Mouse (Mus musculus) forebrain, embryonic 15.5 days (tissue): ENCODE results near the gene Olfr1200. TPM values are rescaled to one million over a fixed set of nuclear protein-coding genes. Genes with fewer than 3 reads are reported as not detected.

ENCODE experiments used
- ATAC-seq: fragments of 200-750 bp; cut with Nextera tagmentation; replicated peaks from 2 replicates; pipeline ENCODE4 v1.8.0; 2017; ENCODE audit warnings: mild to moderate bottlenecking, moderate TSS enrichment, moderate library complexity
- H3K27ac ChIP-seq: fragments of 300-500 bp; sonication (generic); replicated peaks from 2 replicates; pipeline ENCODE4 v1.5.1; 2015; ENCODE audit warnings: mild to moderate bottlenecking, inconsistent platforms
- H3K27me3 ChIP-seq: fragments of 300-500 bp; sonication (generic); 2 replicates; pipeline ENCODE4 v1.6.1; 2015; ENCODE audit warnings: inconsistent platforms
- H3K36me3 ChIP-seq: fragments of 300-500 bp; sonication (generic); 2 replicates; pipeline ENCODE4 v1.6.1; 2015; ENCODE audit warnings: mild to moderate bottlenecking, inconsistent platforms
- H3K4me1 ChIP-seq: fragments of 300-500 bp; sonication (generic); 2 replicates; pipeline ENCODE4 v1.6.1; 2015; ENCODE audit warnings: inconsistent platforms
- H3K4me2 ChIP-seq: fragments of 300-500 bp; sonication (generic); replicated peaks from 2 replicates; pipeline ENCODE4 v1.6.1; 2015; ENCODE audit warnings: mild to moderate bottlenecking, inconsistent platforms
- H3K4me3 ChIP-seq: fragments of 300-500 bp; sonication (generic); 2 replicates; pipeline ENCODE4 v1.5.1; 2015; ENCODE audit warnings: mild to moderate bottlenecking, inconsistent platforms
- H3K9ac ChIP-seq: fragments of 300-500 bp; sonication (generic); replicated peaks from 2 replicates; pipeline ENCODE4 v1.6.1; 2015; ENCODE audit warnings: mild to moderate bottlenecking, inconsistent platforms
- H3K9me3 ChIP-seq: fragments of 300-500 bp; sonication (generic); 2 replicates; pipeline ENCODE4 v1.6.1; 2016; ENCODE audit warnings: inconsistent platforms
- WGBS: fragments of 180-500 bp; shearing (Covaris S2); methylation state at CpG from one replicate; pipeline ENCODE4 v1.1.7; 2015; ENCODE audit warnings: mixed read lengths; 5-methylcytosine and 5-hydroxymethylcytosine counted together
- polyA plus RNA-seq: library from polyadenylated mRNA; unstranded; fragments of >200 nt; fragmentation: Nextera tagmentation; extraction: Ambion mirVana; gene quantifications from 2 replicates; pipeline ENCODE4 v1.2.1, GENCODE M21; 2015

Gene Olfr1200
- polyA plus RNA-seq = not detected in 2 replicates

GRCm38 (mm10) chr2:88770388-88770787, at the start of gene Olfr1200:
Olfr1200 (minus strand) TSS chr2:88770488.
- H3K4me3 ChIP-seq = no peak within 1 kb of the TSS
- 82% methylated on average over 2 of the region's 2 CpGs for WGBS
- no peak within 1 kb of the TSS for H3K4me2 ChIP-seq
- no peaks in the 10 kb centered on the region for H3K9me3 ChIP-seq
- H3K9ac ChIP-seq = no peak within 1 kb of the TSS
- no peaks in the 10 kb centered on the region for H3K36me3 ChIP-seq
- no peak for ATAC-seq
- H3K27me3 ChIP-seq = no peaks in the 10 kb centered on the region
- H3K4me1 ChIP-seq = no peaks in the 10 kb centered on the region
- H3K27ac ChIP-seq = no peak within 1 kb of the TSS

DNA sequence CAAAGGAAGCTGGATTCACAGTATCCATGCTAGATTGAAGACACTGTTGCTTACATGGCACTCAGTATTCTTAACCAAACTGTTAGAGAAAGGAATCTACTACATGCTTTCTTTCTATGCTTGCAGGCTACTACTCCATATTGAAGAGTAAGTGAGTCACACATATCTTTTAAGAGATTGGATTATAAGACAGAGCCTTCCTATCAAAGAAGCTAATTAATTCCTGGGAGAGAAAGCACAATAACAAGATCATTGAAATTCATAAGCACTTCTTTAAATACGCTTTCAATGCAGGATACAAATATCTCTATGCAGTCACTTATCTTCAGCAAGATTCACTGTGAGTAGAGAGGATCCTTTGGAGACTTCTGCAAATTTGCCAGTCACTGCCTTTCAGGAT, 43.9 kb upstream of the Olfr1200 start, which contains the start of gene Olfr1202:
Gene Olfr1202 (plus strand): TSS at position 301 of the 400 bp plus-strand sequence.
- ATAC-seq = no peak
- no peak within 1 kb of the TSS for H3K27ac ChIP-seq
- no peaks in the 10 kb centered on the region for H3K27me3 ChIP-seq
- H3K36me3 ChIP-seq = no peaks in the 10 kb centered on the region
- H3K9ac ChIP-seq = no peak within 1 kb of the TSS
- no peaks in the 10 kb centered on the region for H3K4me1 ChIP-seq
- no peak within 1 kb of the TSS for H3K4me3 ChIP-seq
- H3K9me3 ChIP-seq = no peaks in the 10 kb centered on the region
- WGBS = 71% methylated on average over 1 of the region's 1 CpGs
- no peak within 1 kb of the TSS for H3K4me2 ChIP-seq

DNA sequence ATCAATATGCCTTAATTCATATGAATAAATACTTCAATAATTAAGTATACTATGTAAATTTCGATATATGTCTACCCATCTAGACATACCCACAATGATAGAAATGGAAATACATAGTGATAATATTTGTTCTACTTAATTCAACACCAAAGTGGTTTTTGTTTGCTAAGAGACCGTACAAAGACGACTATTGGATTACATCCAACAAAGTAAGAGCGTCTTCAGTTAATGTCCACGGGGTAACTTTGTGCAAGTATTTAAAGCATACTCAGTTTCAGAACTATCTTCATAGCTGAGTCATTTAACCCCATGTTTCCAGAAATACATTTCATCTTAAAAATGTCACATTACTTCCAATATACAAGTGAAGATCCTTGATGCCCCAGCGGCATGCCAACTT, 22.4 kb upstream of the Olfr1200 start, which contains the start of gene Olfr1201:
Gene Olfr1201 (plus strand): TSS at position 301 of the 400 bp plus-strand sequence.
- no peak for ATAC-seq
- no peaks in the 10 kb centered on the region for H3K9me3 ChIP-seq
- H3K4me2 ChIP-seq = no peak within 1 kb of the TSS
- WGBS = 88% methylated on average over 6 of the region's 6 CpGs
- H3K9ac ChIP-seq = no peak within 1 kb of the TSS
- no peaks in the 10 kb centered on the region for H3K4me1 ChIP-seq
- no peak within 1 kb of the TSS for H3K4me3 ChIP-seq
- no peaks in the 10 kb centered on the region for H3K36me3 ChIP-seq
- no peak within 1 kb of the TSS for H3K27ac ChIP-seq
- H3K27me3 ChIP-seq = no peaks in the 10 kb centered on the region

GRCm38 (mm10) chr2:88760369-88760768, 9.9 kb downstream of the Olfr1200 start, which contains the start of gene Olfr1199:
Olfr1199 (minus strand) TSS chr2:88760469.
- Histone ChIP-seq H3K9ac (no peak within 1 kb of the TSS), H3K27me3 (no peaks in the 10 kb centered on the region), H3K4me3 (no peak within 1 kb of the TSS), H3K4me2 (no peak within 1 kb of the TSS), H3K36me3 (no peaks in the 10 kb centered on the region), H3K4me1 (no peaks in the 10 kb centered on the region), H3K9me3 (no peaks in the 10 kb centered on the region), H3K27ac (no peak within 1 kb of the TSS)
- 92% methylated on average over 2 of the region's 2 CpGs for WGBS
- ATAC-seq = no peak

GRCm38 (mm10) chr2:88751270-88751669, 19.0 kb downstream of the Olfr1200 start, which contains the start of gene Olfr1198:
Olfr1198 (minus strand) TSS chr2:88751370.
- WGBS = 93% methylated on average over 2 of the region's 2 CpGs
- no peak within 1 kb of the TSS for H3K9ac ChIP-seq
- H3K36me3 ChIP-seq = no peaks in the 10 kb centered on the region
- no peak for ATAC-seq
- no peaks in the 10 kb centered on the region for H3K4me1 ChIP-seq
- no peak within 1 kb of the TSS for H3K27ac ChIP-seq
- no peaks in the 10 kb centered on the region for H3K27me3 ChIP-seq
- H3K9me3 ChIP-seq = no peaks in the 10 kb centered on the region
- H3K4me2 ChIP-seq = no peak within 1 kb of the TSS
- no peak within 1 kb of the TSS for H3K4me3 ChIP-seq

GRCm38 (mm10) chr2:88743379-88743778, 26.9 kb downstream of the Olfr1200 start:
- Histone ChIP-seq H3K36me3 (no peaks in the 10 kb centered on the region), H3K4me3 (no peak overlapping the region), H3K4me2 (no peak overlapping the region), H3K27ac (no peak overlapping the region), H3K27me3 (no peaks in the 10 kb centered on the region), H3K9me3 (no peaks in the 10 kb centered on the region), H3K4me1 (no peaks in the 10 kb centered on the region), H3K9ac (no peak overlapping the region)
- no peak for ATAC-seq
- 59% methylated on average over 3 of the region's 3 CpGs for WGBS

- H3K27ac ChIP-seq = no peak within 1 kb of the TSS
- no peaks in the 10 kb centered on the region for H3K27me3 ChIP-seq
- no peak for ATAC-seq
- no peak within 1 kb of the TSS for H3K9ac ChIP-seq
- no peaks in the 10 kb centered on the region for H3K9me3 ChIP-seq
- no peaks in the 10 kb centered on the region for H3K4me1 ChIP-seq
- H3K4me2 ChIP-seq = no peak within 1 kb of the TSS
- H3K36me3 ChIP-seq = no peaks in the 10 kb centered on the region
- 78% methylated on average over 1 of the region's 1 CpGs for WGBS
- no peak within 1 kb of the TSS for H3K4me3 ChIP-seq
Observed at GRCm38 (mm10) chr2:88732266-88732665, 38.0 kb downstream of the Olfr1200 start, which contains the start of gene Olfr1197. Olfr1197 (minus strand) TSS chr2:88732366.

Other genes with a start within 250 kb of the Olfr1200 start
- not detected in 2 replicates for gene Olfr1188, start 213.6 kb downstream of the Olfr1200 start, polyA plus RNA-seq
- not detected in 2 replicates for gene Olfr1189, start 184.0 kb downstream of the Olfr1200 start, polyA plus RNA-seq
- not detected in 2 replicates for gene Olfr1191-ps1, start 129.9 kb downstream of the Olfr1200 start, polyA plus RNA-seq
- gene Olfr1192-ps1, start 122.0 kb downstream of the Olfr1200 start, polyA plus RNA-seq = not detected in 2 replicates
- not detected in 2 replicates for gene Olfr1193, start 94.9 kb downstream of the Olfr1200 start, polyA plus RNA-seq
- gene Olfr1195, start 81.3 kb downstream of the Olfr1200 start, polyA plus RNA-seq = not detected in 2 replicates
- not detected in 2 replicates for gene Olfr1196, start 65.9 kb downstream of the Olfr1200 start, polyA plus RNA-seq
- gene Olfr1197, start 38.1 kb downstream of the Olfr1200 start, polyA plus RNA-seq = not detected in 2 replicates
- not detected in 2 replicates for gene Olfr1198, start 19.1 kb downstream of the Olfr1200 start, polyA plus RNA-seq
- not detected in 2 replicates for gene Olfr1199, start 10.0 kb downstream of the Olfr1200 start, polyA plus RNA-seq
- not detected in 2 replicates for gene Olfr1201, start 22.5 kb upstream of the Olfr1200 start, polyA plus RNA-seq
- gene Olfr1202, start 44.0 kb upstream of the Olfr1200 start, polyA plus RNA-seq = not detected in 2 replicates
- gene Olfr1205, start 59.2 kb upstream of the Olfr1200 start, polyA plus RNA-seq = not detected in 2 replicates
- not detected in 2 replicates for gene Olfr1204, start 78.8 kb upstream of the Olfr1200 start, polyA plus RNA-seq
- gene Olfr1206, start 92.7 kb upstream of the Olfr1200 start, polyA plus RNA-seq = not detected in 2 replicates
- not detected in 2 replicates for gene Olfr1208, start 131.8 kb upstream of the Olfr1200 start, polyA plus RNA-seq
- gene Olfr1209, start 144.7 kb upstream of the Olfr1200 start, polyA plus RNA-seq = not detected in 2 replicates
- gene Olfr1211, start 167.6 kb upstream of the Olfr1200 start, polyA plus RNA-seq = not detected in 2 replicates
- gene Olfr1212, start 183.5 kb upstream of the Olfr1200 start, polyA plus RNA-seq = not detected in 2 replicates
- gene Gm13762, start 209.8 kb upstream of the Olfr1200 start, polyA plus RNA-seq = not detected in 2 replicates
- gene Olfr1214, start 222.2 kb upstream of the Olfr1200 start, polyA plus RNA-seq = not detected in 2 replicates
- not detected in 2 replicates for gene Olfr1215, start 236.5 kb upstream of the Olfr1200 start, polyA plus RNA-seq
- not detected in 2 replicates for gene Olfr1216, start 247.9 kb upstream of the Olfr1200 start, polyA plus RNA-seq